Mouse (Mus musculus) neural tube, embryonic 11.5 days (tissue): ENCODE measurements around the gene Gbx2. TPM values are rescaled to one million over a fixed set of nuclear protein-coding genes. Genes with fewer than 3 reads are reported as not detected.

ENCODE experiments used
- ATAC-seq: fragments of 200-750 bp; cut with Nextera tagmentation; 2 replicates; pipeline ENCODE4 v1.8.0; 2017; ENCODE audit warnings: moderate number of reproducible peaks, mild to moderate bottlenecking, moderate TSS enrichment, moderate library complexity; ENCODE audit not compliant: insufficient read depth, low FRiP score, low TSS enrichment
- DNase-seq: peaks from one replicate; pipeline ENCODE4 v3.0.0-alpha.2; 2015; ENCODE audit warnings: low spot score
- H3K27ac ChIP-seq: fragments of 300-500 bp; sonication (generic); 2 replicates; pipeline ENCODE4 v1.5.1; 2014; ENCODE audit warnings: low read depth, mild to moderate bottlenecking, low read length
- H3K27me3 ChIP-seq: fragments of 300-500 bp; sonication (generic); 2 replicates; pipeline ENCODE4 v1.6.1; 2014; ENCODE audit warnings: mild to moderate bottlenecking, low read length, mixed read lengths; ENCODE audit not compliant: control insufficient read depth, insufficient read depth
- H3K36me3 ChIP-seq: fragments of 300-500 bp; sonication (generic); 2 replicates; pipeline ENCODE4 v1.6.1; 2014; ENCODE audit warnings: mild to moderate bottlenecking, low read length, moderate library complexity, mixed read lengths; ENCODE audit not compliant: control insufficient read depth, insufficient read depth
- H3K4me1 ChIP-seq: fragments of 300-500 bp; sonication (generic); 2 replicates; pipeline ENCODE4 v1.6.1; 2014; ENCODE audit warnings: low read length, mixed read lengths; ENCODE audit not compliant: control insufficient read depth, insufficient read depth
- H3K4me2 ChIP-seq: fragments of 300-500 bp; sonication (generic); 2 replicates; pipeline ENCODE4 v1.6.1; 2014; ENCODE audit warnings: low read depth, mild to moderate bottlenecking, moderate library complexity
- H3K4me3 ChIP-seq: fragments of 300-500 bp; sonication (generic); 2 replicates; pipeline ENCODE4 v1.5.1; 2014; ENCODE audit warnings: low read depth, low read length
- H3K9ac ChIP-seq: fragments of 300-500 bp; sonication (generic); 2 replicates; pipeline ENCODE4 v1.6.1; 2014; ENCODE audit warnings: mild to moderate bottlenecking, low read length
- H3K9me3 ChIP-seq: fragments of 300-500 bp; sonication (generic); 2 replicates; pipeline ENCODE4 v1.6.1; 2016; ENCODE audit warnings: low read length; ENCODE audit not compliant: control insufficient read depth
- WGBS: fragments of 180-500 bp; shearing (Covaris S2); extraction: QIAGEN DNeasy Blood & Tissue Kit; methylation state at CpG from one replicate; pipeline ENCODE4 v1.1.7; 2014; 5-methylcytosine and 5-hydroxymethylcytosine counted together
- polyA plus RNA-seq: library from polyadenylated mRNA; unstranded; fragments of >200 nt; fragmentation: Nextera tagmentation; extraction: Ambion mirVana; gene quantifications from 2 replicates; pipeline ENCODE4 v1.2.1, GENCODE M21; 2014

The Gbx2 gene
- polyA plus RNA-seq, 1 experiment from 2014 or later = 45.8 TPM

DNA sequence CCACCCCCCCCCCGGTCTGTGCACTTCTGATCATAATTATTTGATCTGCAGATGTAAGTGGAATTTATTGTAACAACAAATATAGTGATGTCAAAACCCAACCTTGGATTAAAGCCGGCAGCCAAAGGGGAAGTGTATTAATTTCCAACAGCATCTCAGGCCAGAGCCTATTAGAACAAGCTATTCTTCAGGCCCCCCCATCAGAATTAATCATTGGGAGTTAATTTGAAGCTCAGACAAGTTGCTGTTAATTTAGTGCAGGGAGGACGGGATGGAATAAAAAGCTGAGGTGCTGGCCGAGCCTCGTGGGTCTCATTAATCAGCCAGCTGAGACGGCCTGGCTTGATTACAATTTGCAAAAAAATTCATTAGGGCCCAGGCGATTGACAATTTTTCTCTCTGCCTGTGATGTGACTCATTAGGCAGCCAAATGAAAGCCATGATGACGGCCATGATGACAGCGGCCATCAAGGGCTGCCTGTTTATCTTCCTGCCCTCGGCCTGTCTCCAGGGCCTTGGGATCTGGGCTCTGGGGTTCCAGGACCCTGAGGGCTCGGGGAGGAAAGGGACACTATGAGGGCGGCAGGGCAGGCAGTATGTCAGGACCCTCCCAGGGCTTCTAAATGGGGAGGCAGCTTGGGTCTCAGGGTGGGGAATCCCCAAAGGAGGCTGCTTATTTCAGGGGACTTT, 5.3 kb downstream of the Gbx2 start:
- no peak overlapping the region for H3K27ac ChIP-seq
- ATAC-seq (no peak), DNase-seq (peak; percentile 55)
- H3K9ac ChIP-seq = no peak overlapping the region
- H3K4me3 ChIP-seq = no peak overlapping the region
- H3K27me3 ChIP-seq = peaks cover 55% of the 10 kb centered on the region
- 20% methylated on average over 12 of the region's 12 CpGs for WGBS
- peak overlapping the region; percentile 83; the same call in 1 of the 2 replicates for H3K4me2 ChIP-seq
- no peaks in the 10 kb centered on the region for H3K9me3 ChIP-seq
- peaks cover 66% of the 10 kb centered on the region for H3K4me1 ChIP-seq
- H3K36me3 ChIP-seq = peaks cover 2% of the 10 kb centered on the region; the same call in 1 of the 2 replicates

DNA sequence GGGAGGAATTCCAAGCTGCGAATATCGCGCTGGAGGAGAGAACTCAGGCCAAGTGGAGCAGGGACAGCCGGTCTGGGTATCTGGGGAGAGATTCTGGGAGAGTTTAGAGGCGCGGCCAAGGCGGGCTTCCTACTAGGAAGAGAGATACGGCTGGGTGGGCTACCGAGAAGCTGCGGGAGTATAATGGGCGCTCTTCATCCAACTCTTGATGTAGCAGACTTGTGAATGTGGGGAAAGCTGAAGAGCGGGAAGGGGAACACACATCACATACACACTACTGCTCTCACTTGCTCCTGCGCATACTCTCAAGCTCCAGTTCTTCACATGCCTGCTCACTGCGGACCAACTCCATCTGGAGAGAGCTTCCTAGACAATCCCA, 7.3 kb downstream of the Gbx2 start:
- peaks cover 2% of the 10 kb centered on the region; the same call in 1 of the 2 replicates for H3K36me3 ChIP-seq
- DNase-seq (no peak), ATAC-seq (no peak)
- peaks cover 60% of the 10 kb centered on the region for H3K4me1 ChIP-seq
- H3K9ac ChIP-seq = peak overlapping the region; percentile 23
- WGBS = 15% methylated on average over 14 of the region's 14 CpGs
- no peaks in the 10 kb centered on the region for H3K9me3 ChIP-seq
- H3K4me3 ChIP-seq = no peak overlapping the region
- H3K4me2 ChIP-seq = peak overlapping the region; percentile 60
- no peak overlapping the region for H3K27ac ChIP-seq
- H3K27me3 ChIP-seq = peaks cover 51% of the 10 kb centered on the region

DNA sequence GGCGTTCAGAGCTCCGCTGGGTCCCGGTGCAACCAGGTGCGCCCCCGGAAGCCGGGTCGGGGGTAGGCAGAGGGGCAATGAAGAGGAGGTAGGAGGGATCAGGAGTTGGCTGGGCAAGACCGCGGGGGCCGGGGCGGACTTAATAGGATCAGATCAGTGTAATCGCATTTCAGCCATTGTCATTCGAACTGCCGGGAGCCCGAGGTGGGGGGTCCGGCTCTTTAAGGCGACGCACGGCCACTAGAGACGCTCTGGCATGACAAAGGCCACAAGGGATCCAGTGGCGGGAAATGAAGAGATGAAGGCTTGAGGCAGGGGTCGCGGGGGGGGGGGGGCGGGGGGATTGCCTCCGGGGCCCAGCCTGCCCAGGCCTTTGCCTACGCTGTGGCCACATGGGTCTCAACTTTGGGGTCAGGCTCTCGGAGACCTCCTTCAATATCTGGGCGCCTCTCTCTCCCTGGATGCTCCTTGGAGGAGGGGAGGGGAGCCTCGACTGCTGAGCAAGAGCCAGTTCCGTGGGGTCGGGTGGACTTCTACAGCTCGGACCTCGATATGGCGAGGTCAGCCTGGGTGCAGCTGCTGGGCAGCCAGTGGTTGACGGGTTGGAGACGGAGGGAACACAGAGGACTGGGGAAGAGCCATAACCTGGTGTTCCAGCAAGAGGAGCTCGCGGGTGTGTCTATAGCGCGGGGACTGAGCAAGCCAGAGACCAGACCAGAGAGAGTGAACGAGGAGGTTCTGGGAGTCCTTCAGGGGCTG, 7.9 kb downstream of the Gbx2 start:
- ATAC-seq = peak; percentile 35
- Histone ChIP-seq H3K4me3 (peak overlapping the region; percentile 31), H3K27me3 (peaks cover 46% of the 10 kb centered on the region), H3K9ac (peak overlapping the region; percentile 50), H3K27ac (no peak overlapping the region), H3K4me1 (peaks cover 54% of the 10 kb centered on the region), H3K4me2 (peak overlapping the region; percentile 60), H3K9me3 (no peaks in the 10 kb centered on the region), H3K36me3 (no peaks in the 10 kb centered on the region; the same call in 1 of the 2 replicates)
- peak; percentile 57 for DNase-seq
- WGBS = 1% methylated on average over 30 of the region's 41 CpGs

DNA sequence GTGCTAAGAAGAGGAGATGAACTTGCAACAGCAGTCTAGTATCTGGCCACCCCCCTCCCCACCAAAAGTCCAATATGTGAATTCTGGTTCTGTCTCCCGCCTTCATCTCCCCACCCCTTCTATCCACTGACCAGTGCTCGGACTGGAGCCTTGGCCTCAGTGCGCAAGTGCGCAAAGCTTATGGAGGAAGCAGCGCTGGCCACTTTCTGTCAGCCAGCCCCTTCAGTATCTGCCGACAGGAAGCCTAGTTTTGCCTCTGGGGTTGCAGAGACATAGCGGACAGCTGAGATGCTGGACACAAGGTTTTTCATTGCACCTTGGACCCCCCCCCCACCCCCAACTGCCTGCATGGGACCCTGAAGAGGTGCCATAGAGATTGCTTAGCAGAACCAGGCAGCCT, 8.7 kb downstream of the Gbx2 start:
- Histone ChIP-seq H3K36me3 (no peaks in the 10 kb centered on the region), H3K9me3 (no peaks in the 10 kb centered on the region), H3K9ac (no peak overlapping the region), H3K27ac (no peak overlapping the region), H3K4me1 (peaks cover 48% of the 10 kb centered on the region), H3K27me3 (peaks cover 42% of the 10 kb centered on the region), H3K4me2 (peak overlapping the region; percentile 60), H3K4me3 (no peak overlapping the region)
- 7% methylated on average over 7 of the region's 7 CpGs for WGBS
- no peak for ATAC-seq
- DNase-seq = peak; percentile 46

DNA sequence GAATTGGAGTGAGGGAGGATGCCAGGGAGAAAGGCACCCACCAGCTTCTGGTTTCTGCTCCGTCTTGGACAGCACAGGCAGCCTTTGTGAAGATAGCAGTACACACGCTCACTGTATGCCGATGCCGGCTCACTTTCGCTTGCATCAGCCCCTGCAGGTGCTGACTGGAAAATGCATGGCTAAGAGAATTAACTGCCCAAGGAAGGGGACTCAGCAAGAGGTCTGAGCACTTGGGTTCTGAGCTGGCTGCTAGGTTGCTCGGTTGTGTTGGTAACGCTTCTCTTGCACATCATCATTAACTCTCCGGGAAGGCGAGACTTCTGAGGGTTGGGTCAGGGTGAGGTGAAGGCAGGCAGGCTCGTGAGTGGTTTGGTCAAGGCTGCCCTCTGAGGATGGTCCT, 9.2 kb downstream of the Gbx2 start:
- WGBS = 4% methylated on average over 10 of the region's 10 CpGs
- peaks cover 41% of the 10 kb centered on the region for H3K27me3 ChIP-seq
- H3K4me2 ChIP-seq = peak overlapping the region; percentile 60; the same call in 1 of the 2 replicates
- DNase-seq = peak; percentile 20
- H3K9ac ChIP-seq = no peak overlapping the region
- H3K27ac ChIP-seq = no peak overlapping the region
- H3K36me3 ChIP-seq = no peaks in the 10 kb centered on the region
- H3K4me1 ChIP-seq = peaks cover 43% of the 10 kb centered on the region
- H3K4me3 ChIP-seq = no peak overlapping the region
- no peaks in the 10 kb centered on the region for H3K9me3 ChIP-seq
- ATAC-seq = no peak

DNA sequence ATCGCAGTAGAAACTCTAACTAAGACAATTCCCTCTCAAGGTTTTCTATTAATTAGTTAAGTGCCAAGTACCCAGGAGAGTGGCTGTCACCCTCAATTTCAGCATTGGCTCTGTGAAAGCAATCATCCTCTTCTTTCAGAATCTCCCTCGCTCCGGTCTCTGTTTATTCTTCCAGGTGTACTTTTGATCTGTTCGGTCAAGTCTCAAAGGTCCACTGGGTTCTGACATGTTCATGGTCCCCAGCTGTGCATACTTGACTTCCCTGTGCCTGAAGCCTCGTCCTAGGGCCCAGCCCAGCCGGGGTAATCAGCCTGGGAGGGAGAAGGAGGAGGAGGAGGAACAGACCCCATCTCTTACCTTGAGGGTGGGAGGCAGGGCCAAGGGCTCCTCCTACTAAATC, 11.8 kb downstream of the Gbx2 start:
- Histone ChIP-seq H3K36me3 (no peaks in the 10 kb centered on the region), H3K4me1 (peaks cover 19% of the 10 kb centered on the region), H3K9me3 (no peaks in the 10 kb centered on the region), H3K27ac (no peak overlapping the region), H3K4me2 (no peak overlapping the region), H3K9ac (no peak overlapping the region), H3K4me3 (no peak overlapping the region), H3K27me3 (peaks cover 29% of the 10 kb centered on the region)
- DNase-seq (peak; percentile 3), ATAC-seq (no peak)
- WGBS = 72% methylated on average over 6 of the region's 6 CpGs

DNA sequence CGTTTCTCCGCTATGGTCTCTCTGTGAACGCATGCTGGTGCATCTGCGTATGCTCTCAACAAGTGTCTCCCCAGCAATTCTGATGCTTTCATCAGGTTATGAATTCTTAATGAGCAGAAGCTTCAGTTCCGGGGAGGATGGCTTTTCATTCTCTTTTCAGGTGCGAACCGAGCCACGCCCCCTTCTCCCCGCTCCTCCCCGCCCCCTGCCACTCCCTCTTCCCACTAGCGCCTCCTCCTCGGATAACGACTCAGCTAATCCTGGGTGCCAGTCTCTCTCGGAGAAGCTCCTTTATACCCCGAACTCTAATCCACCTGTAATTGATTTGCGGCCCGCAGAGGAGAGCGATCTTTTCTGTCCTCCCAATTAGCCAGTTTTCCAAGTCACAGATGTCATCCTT, 12.9 kb downstream of the Gbx2 start:
- Histone ChIP-seq H3K9me3 (no peaks in the 10 kb centered on the region), H3K9ac (no peak overlapping the region), H3K36me3 (no peaks in the 10 kb centered on the region), H3K4me1 (peaks cover 8% of the 10 kb centered on the region), H3K27ac (no peak overlapping the region), H3K4me2 (no peak overlapping the region), H3K4me3 (no peak overlapping the region), H3K27me3 (peaks cover 21% of the 10 kb centered on the region)
- no peak for ATAC-seq
- DNase-seq = peak; percentile 11
- WGBS = 37% methylated on average over 18 of the region's 18 CpGs

DNA sequence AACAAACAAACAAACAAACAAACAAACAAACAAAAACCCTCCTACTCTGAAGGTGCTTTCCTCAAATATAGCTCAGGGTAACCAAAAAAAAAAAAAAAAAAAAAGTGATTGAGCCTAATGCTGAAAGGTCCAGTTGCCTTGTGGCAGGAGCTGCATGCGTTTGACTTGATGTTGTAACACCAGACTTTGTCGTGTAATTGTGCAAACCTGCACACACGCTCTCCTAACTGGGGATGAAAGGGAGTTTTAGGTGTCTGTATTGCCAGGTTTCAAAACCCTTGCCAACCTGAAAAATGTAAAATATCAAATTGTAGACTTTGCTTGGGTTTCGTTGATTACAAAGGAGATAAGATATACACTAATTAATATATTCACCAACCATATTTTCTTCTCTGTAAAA, 17.4 kb downstream of the Gbx2 start:
- H3K4me2 ChIP-seq = no peak overlapping the region
- no peaks in the 10 kb centered on the region for H3K9me3 ChIP-seq
- 80% methylated on average over 4 of the region's 4 CpGs for WGBS
- H3K4me3 ChIP-seq = no peak overlapping the region
- H3K4me1 ChIP-seq = no peaks in the 10 kb centered on the region; the same call in 1 of the 2 replicates
- no peaks in the 10 kb centered on the region for H3K36me3 ChIP-seq
- no peak overlapping the region for H3K27ac ChIP-seq
- no peaks in the 10 kb centered on the region for H3K27me3 ChIP-seq
- ATAC-seq (no peak), DNase-seq (peak; percentile 1)
- no peak overlapping the region for H3K9ac ChIP-seq

DNA sequence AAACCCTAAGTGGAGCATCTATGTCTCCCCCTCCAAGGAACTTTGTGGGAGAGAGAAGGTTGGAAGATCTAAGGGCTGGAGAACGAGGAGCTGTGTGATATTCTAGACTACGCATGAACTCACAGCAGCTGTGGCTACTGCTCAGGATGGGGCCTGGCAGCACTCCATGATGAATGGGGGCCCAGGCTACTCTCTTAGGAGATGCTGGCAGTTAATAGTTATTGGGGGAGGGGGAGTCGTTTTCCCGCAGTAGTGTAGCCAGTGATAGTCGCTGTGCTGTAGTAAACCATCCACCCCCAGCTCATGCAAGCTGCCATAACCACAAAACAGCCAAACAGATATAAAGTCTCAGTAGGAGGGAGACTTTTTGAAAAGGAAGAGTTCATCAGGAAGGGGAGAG, 18.6 kb downstream of the Gbx2 start:
- no peaks in the 10 kb centered on the region for H3K27me3 ChIP-seq

More for the DNA sequence above, 18.6 kb downstream of the Gbx2 start:
- Histone ChIP-seq H3K27ac (no peak overlapping the region), H3K4me1 (no peaks in the 10 kb centered on the region; the same call in 1 of the 2 replicates), H3K4me3 (no peak overlapping the region), H3K4me2 (no peak overlapping the region), H3K9me3 (no peaks in the 10 kb centered on the region), H3K9ac (no peak overlapping the region), H3K36me3 (no peaks in the 10 kb centered on the region)
- DNase-seq = peak; percentile 27
- ATAC-seq = no peak
- 16% methylated on average over 5 of the region's 5 CpGs for WGBS
